Mouse (Mus musculus): Measurements from ENCODE around the gene Sdc3. TPM values are rescaled to one million over a fixed set of nuclear protein-coding genes. Genes with fewer than 3 reads are reported as not detected.

Sdc3 gene
- polyA plus RNA-seq, 1 experiment: 113 TPM

- Histone ChIP-seq H3K4me3 (replicated peaks; ENCODE audit: extremely low read depth, low read depth, low read length) (no peak overlapping the region), H3K4me1 (ENCODE audit: control insufficient read depth, insufficient read depth, low read length) (no peaks in the 10 kb centered on the region)
- whole genome bisulfite sequencing: 78% methylated on average over 2 of the region's 2 CpGs
- no peak for DNase-seq
- no peak for TF ChIP-seq CTCF (IDR thresholded peaks at IDR 0.05; ENCODE audit: insufficient read depth, low read length)
- no peak for TF ChIP-seq POLR2A (IDR thresholded peaks at IDR 0.05; ENCODE audit: borderline replicate concordance, extremely low read depth, low read depth, low read length)
These were observed 21.6 kb downstream of the Sdc3 start for GRCm38 (mm10) chr4:130813958-130814357.

- Histone ChIP-seq H3K4me3 (replicated peaks; ENCODE audit: extremely low read depth, low read depth, low read length) (no peak overlapping the region), H3K4me1 (ENCODE audit: control insufficient read depth, insufficient read depth, low read length) (no peaks in the 10 kb centered on the region)
- DNase-seq: no peak
- WGBS: 59% methylated on average over 8 of the region's 8 CpGs
- TF ChIP-seq CTCF (IDR thresholded peaks at IDR 0.05; ENCODE audit: insufficient read depth, low read length): no peak
- no peak for TF ChIP-seq POLR2A (IDR thresholded peaks at IDR 0.05; ENCODE audit: borderline replicate concordance, extremely low read depth, low read depth, low read length)
These were observed 22.5 kb downstream of the Sdc3 start for GRCm38 (mm10) chr4:130814742-130815330.

- WGBS: 79% methylated on average over 8 of the region's 8 CpGs
- no peak for TF ChIP-seq CTCF (IDR thresholded peaks at IDR 0.05; ENCODE audit: insufficient read depth, low read length)
- no peak for TF ChIP-seq POLR2A (IDR thresholded peaks at IDR 0.05; ENCODE audit: borderline replicate concordance, extremely low read depth, low read depth, low read length)
- DNase-seq: no peak
These were observed 23.5 kb downstream of the Sdc3 start for GRCm38 (mm10) chr4:130815860-130816259.

GRCm38 (mm10) chr4:130819806-130820205 lies 27.5 kb downstream of the Sdc3 start:
- DNase-seq: no peak
- TF ChIP-seq POLR2A (IDR thresholded peaks at IDR 0.05; ENCODE audit: borderline replicate concordance, extremely low read depth, low read depth, low read length) (no peak), CTCF (IDR thresholded peaks at IDR 0.05; ENCODE audit: insufficient read depth, low read length) (no peak)
- 79% methylated on average over 3 of the region's 3 CpGs for WGBS
- no peak overlapping the region for H3K4me3 ChIP-seq (replicated peaks; ENCODE audit: extremely low read depth, low read depth, low read length)
- H3K4me1 ChIP-seq (ENCODE audit: control insufficient read depth, insufficient read depth, low read length): peaks cover 4% of the 10 kb centered on the region

More at GRCm38 (mm10) chr4:130815860-130816259, 23.5 kb downstream of the Sdc3 start:
- peaks cover 4% of the 10 kb centered on the region for H3K4me1 ChIP-seq (ENCODE audit: control insufficient read depth, insufficient read depth, low read length)
- H3K4me3 ChIP-seq (replicated peaks; ENCODE audit: extremely low read depth, low read depth, low read length): no peak overlapping the region

- TF ChIP-seq CTCF (IDR thresholded peaks at IDR 0.05; ENCODE audit: insufficient read depth, low read length) (no peak), POLR2A (IDR thresholded peaks at IDR 0.05; ENCODE audit: borderline replicate concordance, extremely low read depth, low read depth, low read length) (peak; percentile 7; the same call in 1 of the 2 replicates)
- H3K4me3 ChIP-seq (replicated peaks; ENCODE audit: extremely low read depth, low read depth, low read length): no peak overlapping the region
- H3K4me1 ChIP-seq (ENCODE audit: control insufficient read depth, insufficient read depth, low read length): peaks cover 4% of the 10 kb centered on the region
- no peak for DNase-seq
- WGBS: 49% methylated on average over 7 of the region's 7 CpGs
These were observed 28.4 kb downstream of the Sdc3 start for GRCm38 (mm10) chr4:130820594-130821255.

GRCm38 (mm10) chr4:130828851-130829673 lies 36.7 kb downstream of the Sdc3 start:
- DNase-seq: no peak
- H3K4me3 ChIP-seq (replicated peaks; ENCODE audit: extremely low read depth, low read depth, low read length): no peak overlapping the region
- peaks cover 8% of the 10 kb centered on the region; the same call in 1 of the 2 replicates for H3K4me1 ChIP-seq (ENCODE audit: control insufficient read depth, insufficient read depth, low read length)
- WGBS: 19% methylated on average over 18 of the region's 18 CpGs
- no peak for TF ChIP-seq CTCF (IDR thresholded peaks at IDR 0.05; ENCODE audit: insufficient read depth, low read length)
- no peak for TF ChIP-seq POLR2A (IDR thresholded peaks at IDR 0.05; ENCODE audit: borderline replicate concordance, extremely low read depth, low read depth, low read length)

- H3K4me3 ChIP-seq (replicated peaks; ENCODE audit: extremely low read depth, low read depth, low read length): no peak overlapping the region
- DNase-seq: no peak
- peaks cover 7% of the 10 kb centered on the region for H3K4me1 ChIP-seq (ENCODE audit: control insufficient read depth, insufficient read depth, low read length)
- TF ChIP-seq POLR2A (IDR thresholded peaks at IDR 0.05; ENCODE audit: borderline replicate concordance, extremely low read depth, low read depth, low read length): no peak
- no peak for TF ChIP-seq CTCF (IDR thresholded peaks at IDR 0.05; ENCODE audit: insufficient read depth, low read length)
- 45% methylated on average over 1 of the region's 1 CpGs for WGBS
These were observed 41.8 kb downstream of the Sdc3 start for GRCm38 (mm10) chr4:130834122-130834521.

- H3K4me1 ChIP-seq (ENCODE audit: control insufficient read depth, insufficient read depth, low read length): peaks cover 6% of the 10 kb centered on the region
- WGBS: 81% methylated on average over 4 of the region's 4 CpGs
- DNase-seq: no peak
- TF ChIP-seq POLR2A (IDR thresholded peaks at IDR 0.05; ENCODE audit: borderline replicate concordance, extremely low read depth, low read depth, low read length) (no peak), CTCF (IDR thresholded peaks at IDR 0.05; ENCODE audit: insufficient read depth, low read length) (no peak)
- no peak overlapping the region for H3K4me3 ChIP-seq (replicated peaks; ENCODE audit: extremely low read depth, low read depth, low read length)
These were observed 43.2 kb downstream of the Sdc3 start for GRCm38 (mm10) chr4:130835550-130835949.

- Histone ChIP-seq H3K4me3 (replicated peaks; ENCODE audit: extremely low read depth, low read depth, low read length) (no peak overlapping the region), H3K4me1 (ENCODE audit: control insufficient read depth, insufficient read depth, low read length) (peaks cover 9% of the 10 kb centered on the region)
- DNase-seq: no peak
- no peak for TF ChIP-seq POLR2A (IDR thresholded peaks at IDR 0.05; ENCODE audit: borderline replicate concordance, extremely low read depth, low read depth, low read length)
- TF ChIP-seq CTCF (IDR thresholded peaks at IDR 0.05; ENCODE audit: insufficient read depth, low read length): no peak
- WGBS: 18% methylated on average over 20 of the region's 20 CpGs
These were observed 44.1 kb downstream of the Sdc3 start for GRCm38 (mm10) chr4:130836281-130837061.

All from lung, adult 2 months (tissue).